ENCODE assay signal across 18 mouse cellular contexts in genomic region chr5:16191165-16191564, GRCm38 (mm10).
DNase-seq lines count a peak whose midpoint lies in the region; ATAC-seq lines count a peak whose summit lies in the region.
"Had no signal": no experiment of that assay in that cellular context is flagged by ENCODE, and none has a peak within 500 bp of the region (broad histone marks: within the 10 kb centered on the region; RNA-seq: fewer than 3 reads in every experiment).

No protein-coding gene starts in this region.

- peak; percentile 39 for DNase-seq in midbrain, embryonic 11.5 days (ENCODE audit: low spot score, missing footprints)
- no peak for DNase-seq in midbrain, embryonic 14.5 days
- peak; percentile 12 for DNase-seq in right cerebral cortex, adult 18-20 months
- DNase-seq in right cerebral cortex, postnatal 14 days: no peak
- no peak for DNase-seq in kidney, postnatal 25 days
- DNase-seq: adrenal gland, adult 2 months; adrenal gland, postnatal 10 days; adrenal gland, postnatal 25 days; cerebellum, adult 11-12 months; cerebellum, adult 2 months; cerebellum, adult 9-10 months; cerebellum, postnatal 10 days; cerebellum, postnatal 25 days; forebrain, postnatal 0 days had no signal

- no peaks in the 10 kb centered on the region for H3K4me1 ChIP-seq in midbrain, embryonic 11.5 days (ENCODE audit: control insufficient read depth, insufficient read depth, low read length)
- H3K4me1 ChIP-seq in midbrain, embryonic 14.5 days (ENCODE audit: control insufficient read depth, insufficient read depth, low read length): no peaks in the 10 kb centered on the region
- H3K4me1 ChIP-seq: embryonic facial prominence, embryonic 10.5 days; embryonic facial prominence, embryonic 12.5 days; forebrain, embryonic 13.5 days; forebrain, embryonic 15.5 days had no signal

- no peak overlapping the region for H3K4me3 ChIP-seq in midbrain, embryonic 11.5 days (ENCODE audit: low read depth, low read length)
- H3K4me3 ChIP-seq in midbrain, embryonic 14.5 days (replicated peaks; ENCODE audit: low read depth, low read length): no peak overlapping the region
- H3K4me3 ChIP-seq: embryonic facial prominence, embryonic 10.5 days; embryonic facial prominence, embryonic 12.5 days; forebrain, embryonic 13.5 days; forebrain, embryonic 15.5 days had no signal

- H3K27me3 ChIP-seq in midbrain, embryonic 11.5 days (ENCODE audit: control insufficient read depth, insufficient read depth, low read length): no peaks in the 10 kb centered on the region
- no peaks in the 10 kb centered on the region for H3K27me3 ChIP-seq in midbrain, embryonic 14.5 days (ENCODE audit: control insufficient read depth, insufficient read depth, low read length)
- H3K27me3 ChIP-seq: embryonic facial prominence, embryonic 12.5 days; forebrain, embryonic 13.5 days; forebrain, embryonic 15.5 days had no signal

- WGBS in midbrain, embryonic 11.5 days: 87% methylated on average over 3 of the region's 3 CpGs
- 89% methylated on average over 3 of the region's 3 CpGs for WGBS in midbrain, embryonic 14.5 days

- H3K9me3 ChIP-seq in midbrain, embryonic 11.5 days (ENCODE audit: control insufficient read depth, low read length): no peaks in the 10 kb centered on the region
- no peaks in the 10 kb centered on the region for H3K9me3 ChIP-seq in midbrain, embryonic 14.5 days (ENCODE audit: control insufficient read depth, low read length)
- H3K9me3 ChIP-seq: embryonic facial prominence, embryonic 10.5 days; embryonic facial prominence, embryonic 12.5 days; forebrain, embryonic 13.5 days; forebrain, embryonic 15.5 days had no signal

- H3K4me2 ChIP-seq in midbrain, embryonic 11.5 days: no peak overlapping the region
- no peak overlapping the region for H3K4me2 ChIP-seq in midbrain, embryonic 14.5 days (ENCODE audit: low read length)
- H3K4me2 ChIP-seq: embryonic facial prominence, embryonic 12.5 days; forebrain, embryonic 13.5 days; forebrain, embryonic 15.5 days had no signal

- H3K27ac ChIP-seq in midbrain, embryonic 11.5 days (ENCODE audit: low read depth, low read length): no peak overlapping the region
- no peak overlapping the region for H3K27ac ChIP-seq in midbrain, embryonic 14.5 days (replicated peaks; ENCODE audit: low read depth, low read length)
- H3K27ac ChIP-seq: embryonic facial prominence, embryonic 10.5 days; embryonic facial prominence, embryonic 12.5 days; forebrain, embryonic 13.5 days; forebrain, embryonic 15.5 days had no signal

- no peak overlapping the region for H3K9ac ChIP-seq in midbrain, embryonic 11.5 days (ENCODE audit: low read length)
- H3K9ac ChIP-seq in midbrain, embryonic 14.5 days (replicated peaks; ENCODE audit: low read length): no peak overlapping the region
- H3K9ac ChIP-seq: embryonic facial prominence, embryonic 12.5 days; forebrain, embryonic 13.5 days; forebrain, embryonic 15.5 days; forebrain, postnatal 0 days had no signal

- no peaks in the 10 kb centered on the region for H3K36me3 ChIP-seq in midbrain, embryonic 11.5 days (ENCODE audit: control insufficient read depth, insufficient read depth, low read length)
- H3K36me3 ChIP-seq in midbrain, embryonic 14.5 days (ENCODE audit: control insufficient read depth, insufficient read depth, low read length): no peaks in the 10 kb centered on the region
- H3K36me3 ChIP-seq: embryonic facial prominence, embryonic 10.5 days; embryonic facial prominence, embryonic 12.5 days; forebrain, embryonic 15.5 days had no signal

- no peak for ATAC-seq in midbrain, embryonic 11.5 days (ENCODE audit: low FRiP score)
- no peak for ATAC-seq in midbrain, embryonic 14.5 days (ENCODE audit: low FRiP score, low TSS enrichment)
- ATAC-seq: forebrain, embryonic 13.5 days; forebrain, embryonic 15.5 days; forebrain, postnatal 0 days had no signal

Comparison
In these comparisons a context has a peak if more than half of its experiments do, and no peak if none do; other contexts are left out.
1. DNase-seq: peak in midbrain, embryonic 11.5 days (single experiment) and right cerebral cortex, adult 18-20 months (single experiment); none in midbrain, embryonic 14.5 days (single experiment), right cerebral cortex, postnatal 14 days (single experiment) and kidney, postnatal 25 days (0 of 2).